Mouse (Mus musculus): ENCODE measurements around the gene 5730522E02Rik. TPM values are rescaled to one million over a fixed set of nuclear protein-coding genes. Genes with fewer than 3 reads are reported as not detected.

5730522E02Rik gene
- polyA plus RNA-seq, 1 experiment from 2014 or later: 0.45 TPM

DNA sequence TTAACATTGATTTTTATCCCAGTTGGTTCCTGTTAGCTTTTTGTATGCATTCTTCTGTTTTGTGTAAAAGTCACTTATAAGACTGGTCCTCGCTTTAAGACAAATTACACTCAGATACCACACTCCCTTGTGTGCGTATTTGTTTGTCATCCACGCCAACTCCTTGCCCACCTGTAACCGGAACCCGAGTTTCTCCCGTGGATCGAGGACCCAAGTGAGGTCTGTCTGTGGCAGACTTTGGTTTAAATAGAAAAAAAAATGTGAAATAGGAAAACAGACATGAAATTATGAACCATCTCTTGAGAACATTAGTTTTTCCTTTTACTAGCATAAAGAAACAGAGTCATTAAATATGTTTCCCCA, 43.0 kb downstream of the 5730522E02Rik start:
- Histone ChIP-seq H3K4me3 (no peak overlapping the region), H3K27ac (no peak overlapping the region), H3K4me1 (no peaks in the 10 kb centered on the region), H3K36me3 (no peaks in the 10 kb centered on the region), H3K9me3 (replicated peaks) (no peaks in the 10 kb centered on the region), H3K27me3 (replicated peaks) (no peaks in the 10 kb centered on the region), H3K4me2 (no peak overlapping the region), H3K9ac (no peak overlapping the region)
- WGBS (ENCODE audit: insufficient replicate concordance): 77% methylated on average over 7 of the region's 7 CpGs
- ATAC-seq: no peak

DNA sequence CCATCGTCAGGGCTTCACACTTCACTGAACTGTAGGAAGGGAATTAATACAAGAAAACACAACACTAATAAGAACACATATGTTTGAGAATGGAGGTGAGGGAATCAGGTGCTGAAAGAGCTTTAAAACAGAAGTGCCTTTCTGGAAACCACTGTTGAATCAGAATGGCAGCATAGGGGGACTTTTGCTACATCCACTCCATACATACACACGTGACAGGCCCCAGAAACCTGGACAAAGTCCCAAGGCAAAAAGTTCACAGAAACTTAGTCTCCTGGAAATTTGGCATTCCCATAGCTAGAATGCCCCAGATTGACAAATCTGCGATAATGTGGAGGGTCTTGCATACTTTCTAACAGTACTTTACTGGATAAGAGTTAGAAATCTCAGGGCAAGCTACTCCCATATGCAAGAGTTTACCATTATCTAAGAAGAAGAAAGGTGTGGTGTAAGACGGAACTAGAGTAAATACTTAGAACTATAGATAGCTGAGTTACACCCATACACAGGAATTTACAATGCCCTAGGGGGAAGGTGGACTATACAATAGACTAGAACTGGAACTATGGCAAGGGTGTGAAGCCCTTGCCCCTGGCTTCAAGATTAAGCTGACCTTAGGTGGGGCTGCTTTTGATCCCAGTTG, 43.5 kb downstream of the 5730522E02Rik start:
- no peaks in the 10 kb centered on the region for H3K4me1 ChIP-seq
- no peak overlapping the region for H3K4me2 ChIP-seq
- no peak overlapping the region for H3K9ac ChIP-seq
- no peak overlapping the region for H3K4me3 ChIP-seq
- no peaks in the 10 kb centered on the region for H3K36me3 ChIP-seq
- no peak for ATAC-seq
- 62% methylated on average over 4 of the region's 4 CpGs for whole genome bisulfite sequencing (ENCODE audit: insufficient replicate concordance)
- no peaks in the 10 kb centered on the region for H3K27me3 ChIP-seq (replicated peaks)
- H3K27ac ChIP-seq: no peak overlapping the region
- no peaks in the 10 kb centered on the region for H3K9me3 ChIP-seq (replicated peaks)

DNA sequence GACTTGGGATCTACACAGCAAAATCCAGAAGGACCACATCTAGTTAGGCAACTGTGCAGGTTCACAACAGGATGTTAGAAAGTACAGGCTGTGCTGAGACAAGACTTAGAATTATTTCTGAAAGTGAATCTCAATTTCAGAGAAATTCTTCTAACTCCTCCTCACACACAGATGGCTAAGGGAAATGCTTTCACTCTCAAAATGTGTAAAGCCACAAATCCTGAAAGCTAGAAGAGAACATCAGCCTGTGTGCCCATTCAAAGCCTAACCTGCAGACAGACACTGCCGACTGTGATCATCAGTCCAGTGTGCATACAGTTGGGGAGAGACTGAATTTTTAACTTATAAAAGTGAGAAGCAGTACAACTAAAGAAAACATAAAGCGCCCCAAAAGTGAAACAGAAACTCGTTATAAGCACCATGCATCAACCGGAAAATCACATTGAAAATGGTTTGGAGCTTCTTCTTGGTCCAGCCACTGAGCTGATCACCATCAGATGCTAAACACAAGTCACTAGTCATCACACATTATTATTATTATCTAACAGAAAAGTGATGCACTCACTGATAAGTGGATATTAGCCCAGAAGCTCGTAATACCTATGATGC, 45.8 kb downstream of the 5730522E02Rik start:
- Histone ChIP-seq H3K27me3 (replicated peaks) (no peaks in the 10 kb centered on the region), H3K9me3 (replicated peaks) (no peaks in the 10 kb centered on the region), H3K4me2 (no peak overlapping the region), H3K9ac (no peak overlapping the region), H3K4me3 (no peak overlapping the region), H3K27ac (no peak overlapping the region), H3K36me3 (no peaks in the 10 kb centered on the region), H3K4me1 (no peaks in the 10 kb centered on the region)
- 67% methylated on average over 5 of the region's 5 CpGs for WGBS (ENCODE audit: insufficient replicate concordance)
- no peak for ATAC-seq

DNA sequence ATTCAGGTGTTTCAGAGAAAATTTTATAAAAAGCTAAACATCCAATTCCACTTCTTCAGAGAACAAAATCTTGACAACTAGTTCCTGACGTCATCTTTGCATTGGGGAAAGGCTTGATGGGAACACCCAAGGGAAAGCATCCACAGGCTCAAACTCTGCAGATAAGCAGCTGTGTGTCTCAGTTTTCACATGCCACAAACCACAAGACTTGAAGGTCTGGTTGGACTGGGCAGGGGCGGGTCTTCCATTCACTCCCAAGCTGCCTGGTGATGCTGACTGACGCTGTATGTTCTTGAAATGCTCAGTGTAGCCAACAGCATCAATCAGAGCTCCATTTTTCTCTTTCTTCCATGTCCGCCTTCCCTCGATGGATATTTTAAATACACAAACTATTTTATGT, 49.2 kb downstream of the 5730522E02Rik start:
- 36% methylated on average over 5 of the region's 5 CpGs for WGBS (ENCODE audit: insufficient replicate concordance)
- no peak overlapping the region for H3K4me3 ChIP-seq
- H3K9me3 ChIP-seq (replicated peaks): no peaks in the 10 kb centered on the region
- H3K9ac ChIP-seq: no peak overlapping the region
- H3K27me3 ChIP-seq (replicated peaks): no peaks in the 10 kb centered on the region
- no peaks in the 10 kb centered on the region for H3K4me1 ChIP-seq
- no peaks in the 10 kb centered on the region for H3K36me3 ChIP-seq
- H3K27ac ChIP-seq: no peak overlapping the region
- no peak for ATAC-seq
- no peak overlapping the region for H3K4me2 ChIP-seq

DNA sequence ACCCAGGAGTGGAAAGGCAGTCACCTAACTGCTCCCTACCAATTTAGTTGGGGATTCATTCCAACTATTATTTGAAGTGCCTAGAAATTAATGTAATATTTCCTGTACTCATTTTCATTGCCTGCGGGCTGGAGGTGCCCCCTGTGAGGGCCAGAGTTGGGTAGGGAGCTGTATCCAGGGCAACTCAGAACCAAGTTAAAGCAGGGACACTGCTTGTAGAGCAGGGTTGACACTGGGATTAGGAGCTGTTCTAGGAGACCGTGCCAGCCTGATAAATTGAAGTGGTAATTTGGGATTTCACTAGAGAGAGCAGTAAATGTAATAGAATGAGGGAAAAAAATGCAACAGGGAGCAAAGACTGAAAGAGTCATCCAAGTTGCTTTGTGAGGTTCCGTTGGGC, 51.5 kb downstream of the 5730522E02Rik start:
- no peaks in the 10 kb centered on the region for H3K4me1 ChIP-seq
- H3K27me3 ChIP-seq (replicated peaks): no peaks in the 10 kb centered on the region
- ATAC-seq: no peak
- 49% methylated on average over 3 of the region's 3 CpGs for WGBS (ENCODE audit: insufficient replicate concordance)
- no peaks in the 10 kb centered on the region for H3K36me3 ChIP-seq
- no peak overlapping the region for H3K9ac ChIP-seq
- no peaks in the 10 kb centered on the region for H3K9me3 ChIP-seq (replicated peaks)
- H3K27ac ChIP-seq: no peak overlapping the region
- no peak overlapping the region for H3K4me3 ChIP-seq
- H3K4me2 ChIP-seq: no peak overlapping the region

DNA sequence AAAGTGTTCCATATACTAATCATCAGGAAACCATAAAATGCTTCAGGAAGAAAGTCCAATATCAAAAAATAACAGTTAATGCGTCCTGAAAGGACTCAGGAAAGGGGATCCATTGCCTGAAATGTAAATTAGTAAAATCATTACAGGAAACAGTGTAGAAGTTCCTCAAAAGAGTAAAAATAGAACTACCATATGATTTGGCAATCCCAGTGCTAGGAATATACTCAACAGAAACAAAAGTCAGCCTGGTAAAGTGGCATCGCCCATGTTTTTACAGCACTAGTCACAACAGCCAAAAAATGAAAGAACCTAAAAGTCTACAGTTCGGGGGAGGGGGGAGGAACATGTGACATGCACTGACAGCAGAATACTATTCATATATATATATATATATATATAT, 70.5 kb downstream of the 5730522E02Rik start:
- Histone ChIP-seq H3K9me3 (replicated peaks) (no peaks in the 10 kb centered on the region), H3K27me3 (replicated peaks) (no peaks in the 10 kb centered on the region), H3K4me2 (no peak overlapping the region), H3K9ac (no peak overlapping the region), H3K27ac (no peak overlapping the region), H3K36me3 (no peaks in the 10 kb centered on the region), H3K4me1 (no peaks in the 10 kb centered on the region), H3K4me3 (no peak overlapping the region)
- no peak for ATAC-seq
- 43% methylated on average over 3 of the region's 3 CpGs for WGBS (ENCODE audit: insufficient replicate concordance)

DNA sequence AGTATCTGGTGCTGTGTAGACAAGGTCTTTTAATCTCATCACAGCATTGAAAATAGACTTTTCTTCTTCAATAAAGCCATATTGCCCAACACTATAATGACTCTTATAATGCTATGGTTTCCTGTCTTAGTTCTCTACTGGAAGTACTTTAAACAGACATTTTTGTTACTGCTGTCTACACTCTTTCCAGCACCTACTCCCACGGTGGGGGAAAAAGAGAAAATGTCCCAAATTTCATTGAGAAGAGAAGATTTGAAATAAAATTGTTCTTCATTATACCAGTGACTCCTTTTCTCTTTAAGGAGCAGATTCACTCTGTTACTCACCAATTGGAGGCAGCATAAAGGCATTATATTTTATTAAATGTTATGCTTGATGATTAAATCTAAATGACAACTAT, 72.5 kb downstream of the 5730522E02Rik start:
- no peak overlapping the region for H3K9ac ChIP-seq
- no peak overlapping the region for H3K27ac ChIP-seq
- H3K27me3 ChIP-seq (replicated peaks): no peaks in the 10 kb centered on the region
- no peak overlapping the region for H3K4me2 ChIP-seq
- no peak for ATAC-seq
- WGBS (ENCODE audit: insufficient replicate concordance): 36% methylated on average over 1 of the region's 1 CpGs
- H3K36me3 ChIP-seq: no peaks in the 10 kb centered on the region
- H3K4me1 ChIP-seq: no peaks in the 10 kb centered on the region
- H3K4me3 ChIP-seq: no peak overlapping the region
- H3K9me3 ChIP-seq (replicated peaks): no peaks in the 10 kb centered on the region

DNA sequence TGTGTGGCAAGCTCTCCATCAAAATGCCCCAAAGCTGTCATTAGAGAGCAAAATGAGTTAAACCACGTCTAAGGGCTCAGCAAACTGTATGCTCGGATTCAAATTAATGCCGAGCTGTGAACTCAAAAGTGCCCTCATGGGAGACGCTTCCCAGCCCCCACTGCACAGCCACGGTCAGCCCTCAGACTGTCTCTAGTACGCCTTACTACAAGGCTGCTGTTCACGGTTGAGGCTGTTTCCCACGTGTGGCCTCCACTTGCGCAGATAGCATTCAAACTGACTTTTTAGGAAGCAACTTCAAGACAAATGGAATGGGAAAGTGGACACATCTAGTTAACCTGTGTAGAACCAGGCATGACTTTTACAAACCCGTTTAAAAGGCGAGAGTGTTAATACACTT, 79.7 kb downstream of the 5730522E02Rik start:
- Histone ChIP-seq H3K27ac (no peak overlapping the region), H3K9ac (no peak overlapping the region), H3K4me1 (no peaks in the 10 kb centered on the region), H3K36me3 (no peaks in the 10 kb centered on the region), H3K27me3 (replicated peaks) (no peaks in the 10 kb centered on the region), H3K4me2 (no peak overlapping the region), H3K4me3 (no peak overlapping the region), H3K9me3 (replicated peaks) (no peaks in the 10 kb centered on the region)
- ATAC-seq: no peak
- 52% methylated on average over 11 of the region's 11 CpGs for whole genome bisulfite sequencing (ENCODE audit: insufficient replicate concordance)

DNA sequence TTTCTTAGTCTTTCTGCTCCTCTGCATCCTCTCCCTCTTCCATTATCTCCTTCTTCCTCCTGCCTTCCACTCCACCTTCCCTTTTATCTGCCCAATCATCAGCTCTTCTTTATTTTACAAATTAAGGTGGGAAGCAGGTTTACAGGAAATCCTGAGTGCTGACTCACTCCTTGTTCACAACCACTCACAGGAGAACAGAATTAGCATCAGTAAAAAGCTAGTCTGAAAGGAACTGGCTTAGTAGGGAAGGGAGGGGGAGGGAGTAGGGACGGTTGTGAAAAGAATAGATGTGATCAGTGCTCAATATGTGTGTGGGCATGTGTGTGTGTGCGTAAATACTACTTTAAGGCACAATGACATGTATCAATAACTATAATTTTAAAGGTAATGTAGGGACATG, 81.5 kb downstream of the 5730522E02Rik start:
- Histone ChIP-seq H3K9me3 (replicated peaks) (no peaks in the 10 kb centered on the region), H3K27ac (no peak overlapping the region), H3K4me2 (no peak overlapping the region), H3K36me3 (no peaks in the 10 kb centered on the region), H3K9ac (no peak overlapping the region), H3K27me3 (replicated peaks) (no peaks in the 10 kb centered on the region), H3K4me3 (no peak overlapping the region), H3K4me1 (no peaks in the 10 kb centered on the region)
- 40% methylated on average over 2 of the region's 2 CpGs for WGBS (ENCODE audit: insufficient replicate concordance)
- no peak for ATAC-seq

DNA sequence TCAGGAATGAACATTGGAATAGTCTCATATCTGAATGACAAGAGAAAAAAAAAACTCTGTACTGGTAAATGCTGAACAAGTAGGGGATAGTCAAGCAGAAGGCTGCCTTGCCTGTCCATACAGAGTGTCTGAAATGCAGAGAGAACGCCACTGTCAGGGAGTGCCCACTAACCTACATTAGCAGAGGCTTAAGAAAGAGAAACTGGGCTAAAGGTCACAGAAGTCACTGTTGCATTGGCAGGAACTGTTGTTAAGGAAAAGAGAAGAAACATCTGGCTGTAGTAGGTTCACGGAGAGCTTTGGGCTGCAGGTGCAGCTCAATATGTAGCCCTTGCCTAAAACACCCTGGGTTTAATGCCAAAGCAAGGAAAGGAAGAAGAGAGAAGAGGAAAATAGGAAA, 82.2 kb downstream of the 5730522E02Rik start:
- H3K36me3 ChIP-seq: no peaks in the 10 kb centered on the region
- no peak overlapping the region for H3K27ac ChIP-seq
- no peaks in the 10 kb centered on the region for H3K4me1 ChIP-seq
- H3K4me3 ChIP-seq: no peak overlapping the region
- 29% methylated on average over 2 of the region's 2 CpGs for WGBS (ENCODE audit: insufficient replicate concordance)
- no peaks in the 10 kb centered on the region for H3K9me3 ChIP-seq (replicated peaks)
- no peak overlapping the region for H3K9ac ChIP-seq
- H3K4me2 ChIP-seq: no peak overlapping the region
- H3K27me3 ChIP-seq (replicated peaks): no peaks in the 10 kb centered on the region
- ATAC-seq: no peak

DNA sequence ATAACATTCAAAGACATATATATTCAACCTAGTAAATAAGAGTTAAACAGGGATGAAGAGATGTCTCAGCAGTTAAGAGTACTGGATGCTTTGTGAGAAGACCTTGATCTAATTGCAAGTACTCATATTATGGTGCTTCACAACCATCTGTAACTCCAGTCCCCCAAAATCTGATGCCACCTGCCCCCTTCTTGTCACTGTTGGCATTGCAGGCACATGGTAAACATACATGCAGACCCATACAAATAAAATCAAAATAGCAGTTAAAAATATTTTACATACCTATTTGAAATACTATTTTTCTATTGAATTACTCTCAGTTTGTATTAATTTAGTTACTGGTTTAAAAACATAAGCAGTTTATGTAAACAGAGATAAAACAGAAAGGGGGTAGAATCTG, 84.6 kb downstream of the 5730522E02Rik start:
- ATAC-seq: no peak
- Histone ChIP-seq H3K4me2 (no peak overlapping the region), H3K27ac (no peak overlapping the region), H3K36me3 (no peaks in the 10 kb centered on the region), H3K9ac (no peak overlapping the region), H3K4me3 (no peak overlapping the region), H3K4me1 (no peaks in the 10 kb centered on the region), H3K27me3 (replicated peaks) (no peaks in the 10 kb centered on the region), H3K9me3 (replicated peaks) (no peaks in the 10 kb centered on the region)

DNA sequence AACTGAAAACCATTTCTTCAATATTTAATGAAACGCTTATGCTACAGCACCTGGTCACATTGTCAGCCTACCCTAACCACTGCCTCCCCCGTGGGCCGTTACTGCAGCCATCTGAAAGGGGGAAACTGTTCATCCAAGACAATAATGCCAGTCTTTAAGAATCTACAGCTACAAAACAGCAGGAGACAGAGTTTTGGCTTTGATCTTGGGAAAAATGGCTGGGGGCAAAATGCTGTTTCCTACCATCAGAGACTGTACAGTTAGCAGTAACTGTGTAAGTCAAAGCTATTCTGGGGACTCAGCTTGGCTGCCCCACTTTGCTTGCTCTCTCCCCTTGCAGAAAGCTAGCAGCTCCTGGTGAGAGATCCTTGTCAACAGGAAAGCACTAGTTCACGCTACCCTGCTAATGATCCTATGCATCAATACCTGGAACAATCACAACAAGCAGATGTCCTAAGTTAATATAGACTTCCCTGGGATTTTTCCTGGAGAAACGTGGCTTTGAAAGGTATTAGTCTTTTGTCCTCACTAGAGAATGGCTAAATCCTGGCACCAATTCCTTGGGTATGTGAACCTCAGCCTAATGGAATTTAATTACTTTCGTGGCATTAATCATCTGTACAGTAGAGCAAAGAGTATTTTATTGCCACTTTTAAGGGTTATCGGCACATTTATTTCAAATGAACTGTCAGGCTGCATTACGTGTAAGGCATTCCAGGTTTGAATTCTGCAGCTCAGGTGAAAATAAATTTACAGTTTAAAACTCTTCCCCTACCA, 89.6 kb downstream of the 5730522E02Rik start:
- no peaks in the 10 kb centered on the region for H3K27me3 ChIP-seq (replicated peaks)
- no peak for ATAC-seq
- H3K4me2 ChIP-seq: no peak overlapping the region
- WGBS (ENCODE audit: insufficient replicate concordance): 65% methylated on average over 8 of the region's 8 CpGs
- no peaks in the 10 kb centered on the region for H3K36me3 ChIP-seq
- no peak overlapping the region for H3K27ac ChIP-seq
- H3K9ac ChIP-seq: no peak overlapping the region
- no peaks in the 10 kb centered on the region for H3K9me3 ChIP-seq (replicated peaks)
- no peak overlapping the region for H3K4me3 ChIP-seq
- no peaks in the 10 kb centered on the region for H3K4me1 ChIP-seq

Measured in liver, embryonic 12.5 days (tissue).